Mouse (Mus musculus) midbrain, embryonic 16.5 days (tissue): Measurements from ENCODE around the gene Fcrls. TPM values are rescaled to one million over a fixed set of nuclear protein-coding genes. Genes with fewer than 3 reads are reported as not detected.

Experiments
- ATAC-seq: fragments of 200-750 bp; cut with Nextera tagmentation; 2 replicates; pipeline ENCODE4 v1.8.0; 2017; ENCODE audit warnings: moderate TSS enrichment
- H3K27ac ChIP-seq: fragments of 300-500 bp; sonication (generic); 2 replicates; pipeline ENCODE4 v1.5.1; 2014; ENCODE audit warnings: mild to moderate bottlenecking, low read length, mixed read lengths
- H3K27me3 ChIP-seq: fragments of 300-500 bp; sonication (generic); 2 replicates; pipeline ENCODE4 v1.6.1; 2014; ENCODE audit warnings: low read depth, low read length, mixed read lengths; ENCODE audit not compliant: control insufficient read depth, insufficient read depth
- H3K36me3 ChIP-seq: fragments of 300-500 bp; sonication (generic); 2 replicates; pipeline ENCODE4 v1.6.1; 2014; ENCODE audit warnings: mild to moderate bottlenecking, low read length, moderate library complexity, mixed read lengths; ENCODE audit not compliant: control insufficient read depth, insufficient read depth
- H3K4me1 ChIP-seq: fragments of 300-500 bp; sonication (generic); 2 replicates; pipeline ENCODE4 v1.6.1; 2014; ENCODE audit warnings: mild to moderate bottlenecking, low read length, mixed read lengths; ENCODE audit not compliant: control insufficient read depth, insufficient read depth
- H3K4me2 ChIP-seq: fragments of 300-500 bp; sonication (generic); 2 replicates; pipeline ENCODE4 v1.6.1; 2014; ENCODE audit warnings: mild to moderate bottlenecking, low read length, mixed read lengths
- H3K4me3 ChIP-seq: fragments of 300-500 bp; sonication (generic); 2 replicates; pipeline ENCODE4 v1.5.1; 2014; ENCODE audit warnings: low read depth, mild to moderate bottlenecking, low read length, moderate library complexity, mixed read lengths
- H3K9ac ChIP-seq: fragments of 300-500 bp; sonication (generic); 2 replicates; pipeline ENCODE4 v1.6.1; 2014; ENCODE audit warnings: low read depth, low read length, mixed read lengths
- H3K9me3 ChIP-seq: fragments of 300-500 bp; sonication (generic); replicated peaks from 2 replicates; pipeline ENCODE4 v1.6.1; 2014; ENCODE audit warnings: mild to moderate bottlenecking, low read length, mixed read lengths; ENCODE audit not compliant: control insufficient read depth, poor library complexity, severe bottlenecking
- WGBS: fragments of 180-500 bp; shearing (Covaris S2); extraction: QIAGEN DNeasy Blood & Tissue Kit; methylation state at CpG from one replicate; pipeline ENCODE4 v1.1.7; 2014; 5-methylcytosine and 5-hydroxymethylcytosine counted together
- polyA plus RNA-seq: library from polyadenylated mRNA; unstranded; fragments of >200 nt; fragmentation: Nextera tagmentation; extraction: Ambion mirVana; gene quantifications from 2 replicates; pipeline ENCODE4 v1.2.1, GENCODE M21; 2015

Gene Fcrls
- polyA plus RNA-seq, 1 experiment from 2014 or later = 11.9 TPM

DNA sequence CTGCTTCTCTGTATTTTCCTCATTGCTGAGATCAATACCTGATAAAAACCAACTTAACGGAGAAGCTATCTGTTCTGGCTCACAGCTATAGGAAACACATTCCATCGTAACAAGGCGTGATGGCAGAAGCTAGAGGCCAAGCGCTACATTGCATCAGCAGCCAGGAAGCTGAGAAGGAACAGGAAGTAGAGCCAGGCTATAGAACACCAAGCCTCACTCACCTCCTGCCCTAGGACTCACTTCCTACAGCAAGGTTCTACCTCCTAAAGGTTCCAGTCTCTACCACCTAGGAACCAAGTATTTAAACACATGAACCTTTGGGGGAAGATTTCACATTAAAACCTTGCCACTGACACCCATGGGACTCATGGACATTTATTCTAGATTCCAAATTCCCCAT lies 39.9 kb downstream of the Fcrls start:
- WGBS = 89% methylated on average over 4 of the region's 4 CpGs
- H3K9ac ChIP-seq = no peak overlapping the region
- no peak for ATAC-seq
- no peaks in the 10 kb centered on the region for H3K4me1 ChIP-seq
- H3K36me3 ChIP-seq = no peaks in the 10 kb centered on the region
- no peak overlapping the region for H3K4me2 ChIP-seq
- H3K27me3 ChIP-seq = no peaks in the 10 kb centered on the region
- no peaks in the 10 kb centered on the region for H3K9me3 ChIP-seq
- H3K27ac ChIP-seq = no peak overlapping the region
- no peak overlapping the region for H3K4me3 ChIP-seq

DNA sequence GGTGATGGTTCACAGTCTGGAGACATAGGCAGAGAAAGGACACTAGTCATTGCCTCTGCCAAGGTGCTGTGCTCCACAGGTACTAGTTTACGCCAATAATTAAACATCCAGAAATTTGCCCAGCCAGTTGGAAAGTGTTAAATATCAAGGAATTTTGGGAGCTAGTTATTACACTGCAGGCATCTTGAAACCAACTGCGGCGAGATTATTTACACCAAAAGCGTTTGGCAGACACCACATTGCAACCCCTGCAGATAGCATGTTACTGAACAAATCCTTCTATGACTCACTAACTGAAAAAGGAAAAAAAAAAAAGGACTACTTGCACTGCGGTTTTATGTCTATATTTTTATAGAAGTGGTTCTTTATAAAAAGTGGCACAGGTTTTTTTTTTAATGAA lies 41.2 kb downstream of the Fcrls start:
- Histone ChIP-seq H3K4me3 (no peak overlapping the region), H3K36me3 (no peaks in the 10 kb centered on the region), H3K4me1 (no peaks in the 10 kb centered on the region), H3K9ac (no peak overlapping the region), H3K27ac (no peak overlapping the region), H3K4me2 (no peak overlapping the region), H3K9me3 (no peaks in the 10 kb centered on the region), H3K27me3 (no peaks in the 10 kb centered on the region)
- no peak for ATAC-seq
- WGBS = 84% methylated on average over 5 of the region's 5 CpGs

DNA sequence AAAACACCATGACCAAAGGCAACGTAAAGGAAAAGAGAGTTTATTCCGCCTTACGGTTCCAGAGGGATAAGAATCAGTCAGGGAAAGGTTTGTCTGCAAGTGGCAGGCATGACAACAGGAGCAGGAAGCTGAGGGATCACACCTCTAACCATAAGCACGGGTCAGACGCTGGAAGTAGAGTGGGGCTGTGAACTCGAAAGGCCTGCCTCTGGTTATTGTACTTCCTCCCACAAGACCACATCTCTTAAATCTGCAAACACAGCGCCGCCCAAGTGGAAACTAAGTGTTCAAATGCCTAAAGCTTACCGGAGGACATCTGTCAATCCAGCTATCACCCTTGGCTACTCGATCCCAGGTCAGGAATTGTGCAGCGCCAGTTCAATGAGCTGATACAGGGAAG lies 48.4 kb downstream of the Fcrls start:
- H3K4me1 ChIP-seq = no peaks in the 10 kb centered on the region
- H3K27ac ChIP-seq = no peak overlapping the region

DNA sequence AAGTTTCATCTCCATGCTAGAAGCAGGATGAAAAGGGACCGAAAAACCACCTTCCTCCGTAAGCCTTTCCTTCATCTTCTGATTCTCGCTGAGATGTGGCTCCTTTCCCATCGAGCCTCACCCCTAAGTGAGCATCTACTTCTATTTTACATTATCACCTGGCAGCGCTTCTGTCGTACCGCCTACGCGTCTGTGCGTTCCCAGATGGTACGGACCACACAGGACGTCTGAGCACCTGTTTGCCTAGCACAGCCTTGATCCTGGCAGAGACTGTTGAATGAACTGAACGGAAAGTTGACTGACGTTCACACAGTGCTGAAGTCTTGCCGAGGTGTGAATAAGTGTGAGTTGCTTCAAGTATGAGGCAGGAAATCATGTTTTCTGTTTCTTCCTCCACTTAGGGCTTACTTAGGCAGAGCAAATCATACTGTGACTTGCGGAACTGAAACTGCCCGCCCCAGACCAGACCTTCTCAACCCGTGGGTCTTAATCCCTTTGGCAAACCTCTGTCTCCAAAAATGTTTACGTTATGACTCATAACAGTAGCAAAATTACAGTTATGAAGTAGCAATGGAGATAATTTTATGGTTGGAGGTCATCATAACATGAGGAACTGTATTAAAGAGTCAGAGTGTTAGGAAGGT lies 49.2 kb downstream of the Fcrls start:
- Histone ChIP-seq H3K9me3 (no peaks in the 10 kb centered on the region), H3K9ac (no peak overlapping the region), H3K36me3 (no peaks in the 10 kb centered on the region), H3K4me3 (no peak overlapping the region), H3K4me1 (no peaks in the 10 kb centered on the region), H3K27me3 (no peaks in the 10 kb centered on the region), H3K27ac (no peak overlapping the region), H3K4me2 (no peak overlapping the region)
- ATAC-seq = no peak
- WGBS = 91% methylated on average over 19 of the region's 19 CpGs

More for the DNA sequence above, 48.4 kb downstream of the Fcrls start:
- Histone ChIP-seq H3K4me3 (no peak overlapping the region), H3K36me3 (no peaks in the 10 kb centered on the region), H3K9ac (no peak overlapping the region), H3K9me3 (no peaks in the 10 kb centered on the region), H3K4me2 (no peak overlapping the region), H3K27me3 (no peaks in the 10 kb centered on the region)
- whole genome bisulfite sequencing = 77% methylated on average over 11 of the region's 11 CpGs
- ATAC-seq = no peak

DNA sequence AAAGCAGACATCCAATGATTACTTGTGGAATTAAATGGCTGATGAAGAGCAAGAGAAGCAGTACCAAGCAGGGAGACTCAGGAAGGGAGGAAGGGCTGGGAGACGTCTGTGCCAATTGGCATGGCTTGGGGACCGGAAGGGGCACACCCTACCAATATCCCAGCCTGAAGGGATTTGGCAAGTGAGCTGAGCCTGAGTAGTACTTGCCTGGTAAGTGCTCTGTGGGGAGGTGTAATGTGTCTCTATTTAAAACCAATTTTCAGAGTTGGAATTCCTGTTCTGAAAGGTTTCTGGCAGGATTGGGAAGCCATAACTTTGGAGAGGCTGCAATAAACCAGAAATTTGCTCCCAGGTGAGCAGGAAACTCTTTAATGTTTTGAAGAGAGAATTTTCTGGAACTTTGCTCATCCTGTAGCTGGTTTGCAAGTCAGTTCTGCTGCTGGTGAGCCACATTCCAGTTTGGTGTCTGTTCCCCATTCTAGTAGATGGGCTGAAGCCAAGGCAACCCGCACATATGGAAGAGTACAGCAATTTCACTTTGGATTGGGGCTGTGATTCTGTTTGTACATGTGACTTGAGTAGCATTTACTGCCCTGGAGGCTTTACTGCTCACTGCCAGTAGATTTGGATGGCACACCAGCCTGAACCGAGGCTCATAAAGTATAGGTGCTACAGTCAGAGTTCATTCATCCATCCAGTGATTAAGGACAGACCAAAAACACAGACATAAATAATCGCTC lies 57.0 kb downstream of the Fcrls start:
- Histone ChIP-seq H3K36me3 (no peaks in the 10 kb centered on the region), H3K4me3 (no peak overlapping the region), H3K9me3 (no peaks in the 10 kb centered on the region), H3K9ac (no peak overlapping the region), H3K4me2 (no peak overlapping the region), H3K27me3 (no peaks in the 10 kb centered on the region), H3K4me1 (no peaks in the 10 kb centered on the region), H3K27ac (no peak overlapping the region)
- 82% methylated on average over 5 of the region's 5 CpGs for WGBS
- no peak for ATAC-seq

Other genes with a start within 250 kb of the Fcrls start
- 5.6 and 6.9 TPM in 2 replicates for gene Kirrel, start 89.0 kb downstream of the Fcrls start, polyA plus RNA-seq
- gene Cd5l, start 94.1 kb upstream of the Fcrls start, polyA plus RNA-seq = 0.11 and 0.24 TPM in 2 replicates
- gene Fcrl1, start 112.6 kb upstream of the Fcrls start, polyA plus RNA-seq = 0.13 TPM in 1 of 2 replicates, not detected in the other
- not detected in 2 replicates for gene Fcrl5, start 172.0 kb upstream of the Fcrls start, polyA plus RNA-seq